Mouse (Mus musculus) ovary, adult 18-20 months (tissue): ENCODE data around the gene Foxc1.

Source experiments
- DNase-seq: peaks from one replicate; pipeline ENCODE4 v3.0.0; 2022; ENCODE audit warnings: low spot score, mixed read lengths

Gene Foxc1

DNA sequence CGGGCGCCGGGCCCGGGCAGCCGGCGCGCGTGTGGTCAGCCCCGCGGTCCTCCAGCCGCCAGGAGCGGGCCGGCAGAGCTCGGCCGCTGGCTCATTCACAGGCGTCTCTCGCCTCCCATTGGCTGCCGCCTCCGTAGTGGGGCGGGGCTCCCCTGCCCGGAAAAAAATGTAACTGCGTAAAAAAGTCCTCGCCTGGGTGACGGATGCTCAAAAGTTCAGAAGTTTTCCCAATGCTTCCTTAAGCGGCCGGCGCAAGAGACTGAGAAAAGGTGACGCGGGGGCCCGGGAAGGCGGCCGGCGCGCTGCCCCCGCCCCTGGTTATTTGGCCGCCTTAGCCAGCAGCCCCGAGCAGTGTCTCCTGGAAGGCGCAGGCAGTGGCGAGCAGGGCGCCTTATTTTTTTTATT, at the start of gene Foxc1:
Gene Foxc1, plus strand, starts transcription at position 206 of the 405 bp plus-strand sequence.
- DNase-seq = peak; percentile 78

DNA sequence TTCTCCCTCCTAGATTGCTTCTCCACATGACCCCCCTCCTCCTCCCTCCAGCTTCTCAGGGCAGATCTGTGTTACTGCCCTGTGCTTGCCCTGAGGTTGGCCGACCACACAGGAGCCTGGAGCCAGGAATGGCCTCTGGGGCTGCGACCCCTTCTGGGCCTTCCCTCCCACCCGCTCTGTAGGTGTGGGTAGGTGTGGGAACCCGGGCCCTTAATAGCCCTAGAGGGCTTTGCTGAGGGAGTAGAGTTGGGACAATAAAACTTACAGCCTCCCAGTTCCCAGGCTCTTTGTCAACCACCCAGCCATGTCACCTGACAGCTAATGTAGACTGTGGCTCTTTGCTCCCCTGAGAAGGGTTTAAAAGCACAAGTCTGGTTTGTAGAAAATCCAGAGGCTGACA, 46.0 kb upstream of the Foxc1 start:
- DNase-seq = no peak

DNA sequence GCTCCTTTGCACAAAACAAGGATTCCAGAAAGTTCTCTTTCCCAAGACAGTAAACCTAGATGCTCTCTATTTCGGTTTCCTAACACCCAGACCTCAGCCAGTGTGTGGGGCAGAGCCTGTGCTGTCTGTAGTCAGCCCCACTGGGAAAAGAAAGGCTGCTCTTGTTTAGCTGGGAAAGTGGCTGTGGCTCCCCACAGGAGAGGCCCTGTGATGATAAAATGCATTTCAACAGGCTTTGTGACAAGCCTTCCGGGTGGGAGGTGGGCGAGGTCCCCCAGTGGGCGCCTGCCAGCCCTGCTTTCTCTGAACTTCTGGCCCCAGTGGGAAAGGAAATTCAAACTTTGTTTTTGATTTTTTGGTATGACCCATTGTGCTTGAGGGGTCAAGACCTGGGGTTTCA, 45.4 kb upstream of the Foxc1 start:
- no peak for DNase-seq

DNA sequence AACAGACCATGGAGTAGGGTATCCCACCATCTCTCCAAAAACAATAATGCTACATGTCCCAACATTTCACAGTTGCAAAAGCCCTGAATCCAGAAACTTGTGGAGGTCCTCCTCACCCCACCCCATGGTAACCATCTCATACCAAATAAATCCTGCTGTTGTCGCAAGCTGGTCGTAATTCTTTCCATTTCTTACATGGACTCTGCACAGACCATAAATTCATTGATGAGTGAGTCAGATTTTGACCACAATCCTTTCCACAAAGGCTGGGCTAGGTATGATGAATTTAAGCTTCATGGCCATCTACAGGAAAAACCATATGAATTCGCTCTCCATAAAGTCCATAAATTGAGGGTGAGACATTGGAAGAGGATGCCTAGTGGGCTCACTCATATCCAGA, 42.0 kb upstream of the Foxc1 start:
- no peak for DNase-seq

DNA sequence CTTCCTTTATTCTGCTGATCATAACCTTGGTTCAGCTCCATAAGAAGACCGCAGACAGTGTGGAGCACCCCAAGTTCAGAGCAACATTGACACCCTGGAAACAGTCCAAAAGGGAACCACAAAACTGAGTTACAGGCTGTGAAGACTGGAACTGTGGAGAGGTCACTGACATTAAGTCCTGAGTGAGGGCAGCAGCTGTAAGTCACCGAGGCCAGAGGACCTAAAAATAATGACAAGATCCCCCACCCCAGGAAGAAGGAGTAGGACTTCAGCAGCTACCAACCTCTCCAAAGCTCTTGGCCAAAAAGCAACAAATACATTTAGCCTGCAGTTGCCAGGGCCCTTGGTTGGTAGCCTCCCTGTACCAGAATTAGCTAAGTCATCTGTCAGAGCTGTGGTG, 40.9 kb upstream of the Foxc1 start:
- DNase-seq = no peak

DNA sequence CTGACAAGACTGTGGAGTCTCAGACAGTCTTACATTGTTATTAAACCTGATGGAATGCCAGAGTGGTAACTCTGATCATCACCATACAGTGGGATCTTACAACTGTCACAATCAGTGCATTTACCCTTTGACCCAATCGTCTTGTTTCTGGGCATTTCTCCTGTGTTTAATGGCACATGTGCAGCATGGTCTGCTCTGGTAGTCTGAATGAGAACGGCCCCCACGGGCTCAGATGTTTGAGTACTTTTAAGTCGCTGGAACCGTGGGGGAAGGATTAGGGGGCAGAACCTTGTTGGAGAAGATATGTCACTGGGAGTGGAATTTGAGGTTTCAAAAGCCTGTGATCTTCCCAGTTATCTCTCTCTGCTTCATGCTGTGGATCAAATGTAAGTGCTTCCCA, 33.6 kb upstream of the Foxc1 start:
- DNase-seq = no peak

DNA sequence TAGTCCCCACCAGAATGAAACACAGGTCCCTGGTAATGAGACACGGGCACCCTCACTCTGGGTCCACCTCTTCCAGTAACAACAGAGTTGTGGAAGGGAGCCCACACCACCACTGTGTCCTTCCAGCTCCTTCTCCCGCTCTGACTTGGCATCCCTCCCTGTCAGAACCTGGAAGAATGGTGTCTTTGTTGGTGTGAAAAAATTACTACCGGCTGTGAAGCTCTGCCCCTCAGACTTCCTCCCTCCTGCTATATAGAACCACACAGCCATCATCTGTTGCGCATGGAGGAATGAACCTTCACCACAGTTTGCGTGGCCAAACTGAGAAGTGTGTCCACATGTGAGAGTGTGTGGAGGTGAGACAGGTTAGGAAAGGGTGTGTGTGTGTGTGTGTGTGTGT, 30.7 kb upstream of the Foxc1 start:
- DNase-seq = no peak

DNA sequence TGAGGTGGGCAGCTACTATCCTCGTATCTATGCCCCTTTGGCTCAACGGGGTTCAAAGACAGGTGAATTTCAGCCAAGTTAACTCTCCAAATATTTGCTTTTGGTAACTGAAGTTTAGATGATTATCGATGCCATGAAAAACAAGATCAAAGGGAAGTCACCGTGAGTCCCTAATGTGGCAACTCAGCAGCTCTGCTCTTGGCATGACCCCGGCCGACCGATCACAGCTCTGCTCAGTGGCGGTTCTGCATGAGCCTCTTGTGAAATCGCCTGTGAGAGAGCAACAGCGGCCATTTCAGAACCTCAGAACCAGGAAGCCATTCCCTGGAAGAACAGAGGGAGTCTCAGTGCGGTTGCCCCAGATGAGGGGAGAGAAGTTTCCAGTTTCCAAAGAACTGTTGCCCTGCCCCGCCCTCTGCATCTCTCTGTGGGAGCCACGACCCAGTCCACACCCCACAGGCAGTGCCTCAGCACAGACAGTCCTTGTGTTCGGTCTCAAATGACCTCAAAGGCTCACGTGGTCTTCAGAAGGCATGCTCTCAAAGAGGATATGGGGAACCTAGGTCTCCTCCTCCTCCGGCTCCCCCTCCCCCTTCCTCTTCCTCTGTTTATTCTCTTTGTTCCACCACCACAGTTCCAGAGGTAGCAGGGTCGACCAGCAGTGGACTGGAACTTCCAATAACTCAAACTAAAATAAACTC, 27.0 kb upstream of the Foxc1 start:
- DNase-seq = no peak

DNA sequence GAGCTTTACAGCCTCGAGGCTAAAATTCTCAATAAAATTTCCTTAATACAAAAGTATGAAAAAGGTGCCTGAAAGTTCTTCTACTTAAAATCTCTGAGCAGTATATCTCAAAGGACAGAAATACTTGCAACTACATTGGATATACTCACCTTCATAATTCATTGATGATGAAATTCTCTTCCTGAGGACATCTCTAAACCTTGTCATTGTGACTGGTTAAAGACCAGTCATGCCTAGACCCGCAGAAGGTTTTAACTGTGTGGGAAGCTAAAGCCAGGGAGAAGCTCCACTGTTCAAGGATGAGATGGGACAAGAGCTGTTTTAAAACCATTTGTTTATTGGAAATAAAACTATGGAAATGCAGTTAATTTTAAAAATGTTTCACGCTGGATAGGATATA, 26.1 kb upstream of the Foxc1 start:
- DNase-seq = no peak

DNA sequence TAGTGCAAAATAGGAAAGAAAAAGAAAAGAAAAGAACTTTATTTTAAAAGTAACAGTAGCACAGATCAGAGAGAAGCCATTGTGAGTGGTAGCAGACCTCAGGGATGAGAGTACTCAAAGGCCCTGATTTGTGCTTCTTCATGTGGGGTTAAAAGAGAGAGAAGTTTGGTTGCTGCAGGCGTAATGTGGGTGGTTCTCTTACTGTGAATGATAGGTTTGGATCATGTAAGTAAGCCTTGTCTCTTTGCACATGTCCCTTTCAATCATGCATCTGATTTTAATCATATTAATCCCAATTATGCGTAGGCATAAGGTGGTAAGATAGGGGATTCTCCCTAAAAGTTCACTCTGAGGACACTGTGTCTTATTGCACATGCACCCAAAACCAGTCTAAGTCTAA, 24.4 kb upstream of the Foxc1 start:
- DNase-seq = no peak

DNA sequence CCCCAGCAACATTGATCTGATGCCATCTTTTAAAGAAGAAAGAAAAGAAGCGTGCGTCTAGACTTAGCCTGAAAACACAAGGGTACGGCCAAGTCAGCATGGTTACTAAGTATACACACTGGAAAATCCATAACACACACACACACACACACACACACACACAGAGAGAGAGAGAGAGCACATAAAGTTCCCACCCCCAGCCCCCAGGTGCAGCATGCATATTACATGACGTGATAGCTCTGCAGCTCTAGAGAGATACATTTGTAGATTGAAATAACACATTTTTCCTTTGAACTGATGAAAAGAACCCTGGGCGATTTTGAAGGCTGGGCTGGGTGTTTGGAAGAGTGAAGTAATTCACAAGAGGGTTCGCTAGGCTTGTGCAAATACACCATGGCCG, 21.7 kb upstream of the Foxc1 start:
- no peak for DNase-seq

DNA sequence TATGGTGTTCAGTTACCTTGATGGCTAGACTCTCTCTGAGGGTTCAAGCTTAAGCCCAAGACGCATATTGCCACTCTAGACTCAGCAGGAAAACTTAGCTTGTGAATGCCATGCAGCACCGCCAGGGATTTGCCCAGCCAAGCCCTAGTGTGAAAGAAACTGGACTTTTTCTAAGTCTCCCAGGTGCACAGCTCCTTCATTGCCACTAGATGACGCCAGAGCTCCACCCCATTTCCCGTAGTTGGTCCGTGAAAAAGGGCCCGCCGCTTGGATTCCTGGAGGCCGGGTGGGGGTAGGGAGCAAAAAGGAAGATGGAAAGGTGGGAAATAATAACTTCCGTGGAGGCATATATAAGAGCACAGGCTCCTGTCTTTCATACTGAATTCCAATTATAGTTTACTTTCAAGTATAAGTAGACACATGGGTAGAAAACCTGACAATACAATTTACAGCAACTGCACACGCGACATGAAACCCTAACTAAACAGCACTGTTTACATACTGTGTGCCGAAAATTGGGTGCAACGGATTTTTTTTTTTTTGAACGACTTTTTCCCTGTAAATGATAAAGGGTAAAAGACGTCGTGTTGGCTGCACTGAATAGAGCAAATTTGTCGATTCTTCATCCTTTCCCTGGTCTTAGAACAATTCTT, 13.8 kb upstream of the Foxc1 start:
- no peak for DNase-seq

DNA sequence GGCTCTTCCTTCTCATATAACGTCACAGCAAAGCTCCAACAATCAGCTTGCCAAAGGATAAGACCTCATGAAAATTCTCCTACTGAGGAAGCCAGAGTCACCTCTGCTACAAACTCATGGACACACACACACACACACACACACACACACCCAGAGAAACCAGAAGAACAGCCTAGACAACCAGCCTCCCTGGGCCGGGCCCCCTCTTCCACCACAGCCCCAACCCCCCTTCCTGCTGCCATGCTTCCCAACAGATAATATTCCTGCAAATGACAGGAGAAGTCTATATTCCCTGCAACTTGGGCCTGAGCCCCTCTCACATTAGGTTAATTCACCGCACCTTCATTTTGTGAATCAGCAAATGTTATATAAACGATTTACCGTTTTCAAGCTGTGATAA, 13.3 kb upstream of the Foxc1 start:
- DNase-seq = no peak

DNA sequence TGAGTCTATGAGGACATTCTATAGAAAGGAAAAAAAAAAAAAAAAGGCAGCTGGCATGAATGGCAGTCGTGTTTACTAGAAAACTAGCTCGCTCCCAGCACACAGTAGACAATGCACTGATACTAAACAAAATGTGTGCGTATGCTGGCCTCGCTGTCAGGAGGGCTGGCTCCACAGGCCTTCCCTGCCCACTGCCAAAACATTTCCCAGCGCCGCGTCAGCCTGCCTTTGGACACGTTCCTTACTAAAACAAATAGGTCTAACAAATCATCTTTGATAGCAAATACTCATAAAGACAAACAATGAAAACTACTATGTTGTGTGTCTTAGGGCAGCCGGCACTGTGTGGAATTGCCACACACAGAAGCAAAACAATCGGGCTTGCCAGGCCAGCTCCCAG, 9.1 kb upstream of the Foxc1 start:
- DNase-seq = no peak

DNA sequence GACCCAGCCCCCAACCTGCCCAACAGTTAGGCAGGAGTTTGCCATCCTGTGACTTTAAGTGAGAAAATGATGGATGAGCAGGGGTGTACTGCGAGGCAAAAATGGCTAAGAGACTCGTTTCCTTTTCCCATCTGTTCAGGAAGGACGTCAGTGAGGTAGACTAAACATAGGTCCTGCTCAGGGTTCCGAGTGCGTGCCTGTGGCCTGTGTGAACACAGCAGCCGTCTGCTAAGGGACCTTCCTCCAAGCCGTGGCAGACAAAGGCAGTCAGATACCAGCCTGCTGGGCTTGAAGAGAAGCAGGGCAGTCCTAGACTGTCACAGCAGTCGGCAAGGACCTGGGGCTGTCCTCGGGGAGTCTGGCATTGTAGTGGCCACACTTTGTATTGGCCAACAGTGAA, 8.4 kb upstream of the Foxc1 start:
- no peak for DNase-seq

DNA sequence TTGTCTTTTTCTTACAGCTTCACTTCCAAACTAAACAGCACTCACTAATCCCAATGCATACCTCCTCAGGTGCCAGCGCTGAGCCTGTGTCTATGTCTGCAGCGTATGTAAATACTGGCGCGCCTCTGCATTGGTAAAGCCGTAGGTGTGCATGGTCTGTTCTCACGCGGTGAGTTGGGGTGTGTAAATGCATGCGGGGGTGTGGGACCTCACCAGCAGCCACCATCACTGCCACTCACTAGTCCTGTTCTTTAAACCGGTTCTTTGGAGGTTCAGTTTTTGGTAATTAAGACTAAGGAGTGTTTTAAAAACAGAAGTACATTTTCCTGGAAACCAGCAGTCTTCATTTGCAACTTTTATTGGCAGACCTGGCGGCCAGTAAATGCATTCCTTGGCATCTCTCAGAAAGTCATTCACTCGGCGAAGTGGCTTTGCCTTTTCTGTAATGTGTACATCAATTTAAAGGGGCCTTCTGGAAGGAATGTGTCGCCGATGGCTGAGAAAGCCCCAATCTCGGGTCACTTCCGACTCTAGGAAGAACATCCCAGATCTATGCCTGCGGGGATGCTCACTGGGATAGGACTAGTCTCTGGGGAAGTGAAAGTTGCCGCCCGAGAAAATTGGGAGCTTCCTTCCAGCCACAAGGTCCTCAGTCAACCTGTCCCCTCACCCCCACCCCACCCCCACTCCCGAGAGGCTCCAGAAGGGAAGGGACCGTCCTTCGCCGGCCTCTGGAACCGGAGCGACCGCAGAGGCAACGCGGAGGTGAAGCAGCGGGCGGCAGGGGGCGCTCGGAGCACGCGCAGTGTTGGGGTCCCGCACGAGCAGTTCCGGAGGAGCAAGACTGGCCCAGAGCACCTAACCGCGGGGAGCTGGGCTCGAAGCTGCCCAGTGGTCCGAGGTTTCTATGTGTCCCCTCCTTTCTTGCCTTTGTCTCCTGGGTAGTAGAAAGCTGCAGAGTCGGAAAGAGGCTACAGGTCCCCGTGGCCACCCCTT, 5.6 kb upstream of the Foxc1 start:
- DNase-seq = peak; percentile 47

DNA sequence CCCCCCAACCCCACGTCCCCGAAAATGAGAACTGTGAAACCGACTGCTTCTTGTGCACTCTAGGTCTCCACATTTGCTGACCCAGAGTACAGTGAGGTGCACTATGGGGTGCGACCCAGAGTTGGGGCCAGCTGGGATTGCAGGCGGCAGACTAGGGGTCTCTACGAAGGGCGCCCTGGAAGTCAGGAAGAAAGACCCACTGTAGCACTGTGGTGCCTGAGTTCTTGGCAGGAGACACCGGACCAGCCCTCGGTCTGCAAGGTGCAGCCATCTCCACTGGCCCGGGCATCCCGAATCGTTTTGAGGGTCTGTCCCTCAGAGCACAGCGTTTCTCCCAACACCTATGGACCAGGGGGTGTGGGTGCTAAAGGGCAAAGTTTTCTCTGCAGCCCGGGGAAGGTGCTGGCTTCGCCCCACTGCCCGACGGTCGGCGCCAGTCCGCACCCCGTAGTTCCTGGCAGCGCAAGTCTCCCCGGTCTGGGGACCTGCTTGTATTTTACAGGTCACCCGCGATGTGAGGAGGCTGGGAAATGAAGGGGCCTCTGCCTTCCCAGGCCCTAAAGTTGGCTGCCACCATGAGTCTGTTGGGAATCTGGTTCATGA, 4.6 kb upstream of the Foxc1 start:
- DNase-seq = no peak

DNA sequence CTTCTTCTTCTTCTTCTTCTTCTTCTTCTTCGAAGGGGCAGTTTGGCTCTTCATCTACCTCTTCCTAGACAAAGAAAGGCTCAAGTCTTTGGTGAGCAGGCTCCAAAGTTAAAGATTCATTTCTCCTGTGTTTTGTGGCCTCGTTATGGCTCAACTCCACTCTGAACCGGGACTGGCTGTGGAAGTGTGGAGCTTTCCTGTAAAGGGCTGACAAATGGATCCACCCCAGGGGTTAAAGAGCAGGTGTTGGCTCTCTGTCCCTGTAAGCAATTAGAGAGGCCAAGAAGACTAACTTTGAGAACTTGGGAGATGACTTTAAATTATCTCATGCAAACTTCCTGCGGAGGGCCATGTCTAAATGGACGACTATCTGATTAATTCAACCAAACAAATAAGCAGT, 4.0 kb upstream of the Foxc1 start:
- no peak for DNase-seq

DNA sequence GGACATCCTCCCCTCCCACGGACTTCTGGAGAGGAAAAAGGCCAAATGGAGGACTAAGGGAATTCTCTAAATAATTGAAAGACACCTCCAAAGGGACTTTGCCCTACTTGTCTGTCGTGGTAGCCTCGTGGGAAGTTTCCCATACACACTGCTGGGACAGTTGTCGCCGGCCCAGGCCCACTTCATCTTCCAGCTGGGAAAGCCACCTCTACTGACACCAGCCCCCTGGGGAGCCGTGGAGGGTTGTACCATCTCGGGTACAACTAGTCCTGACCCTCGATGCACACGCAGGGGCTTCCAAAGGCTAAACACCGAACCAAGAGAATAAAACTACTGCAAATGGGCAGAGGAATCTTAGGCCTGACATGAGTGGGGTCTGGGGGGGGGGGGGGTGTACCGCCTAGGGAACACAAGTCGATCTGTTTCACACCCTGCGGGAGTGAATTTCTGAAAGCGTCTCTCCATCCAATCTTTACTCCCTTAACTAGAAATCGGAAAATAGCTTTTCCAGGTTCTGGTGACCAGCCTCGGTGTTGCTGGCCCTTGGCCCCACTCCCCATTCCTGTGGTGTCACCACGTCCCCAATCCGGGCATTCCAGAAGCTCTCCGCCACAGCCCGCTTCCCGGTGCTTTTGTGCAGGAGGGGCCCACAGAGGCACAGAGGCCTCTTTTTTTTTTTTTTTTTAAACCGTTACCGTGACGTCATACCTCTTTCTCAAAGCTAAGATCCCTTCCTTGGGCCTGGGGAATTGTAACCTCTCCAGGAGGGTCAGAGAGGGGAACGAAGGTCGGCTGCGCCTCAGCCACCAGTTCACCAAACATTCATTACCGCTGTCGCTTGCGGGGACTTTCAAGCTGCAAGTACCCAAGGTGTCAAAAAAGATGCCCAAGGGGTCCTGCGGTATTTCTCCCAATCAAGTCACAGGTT, 3.0 kb upstream of the Foxc1 start:
- no peak for DNase-seq

DNA sequence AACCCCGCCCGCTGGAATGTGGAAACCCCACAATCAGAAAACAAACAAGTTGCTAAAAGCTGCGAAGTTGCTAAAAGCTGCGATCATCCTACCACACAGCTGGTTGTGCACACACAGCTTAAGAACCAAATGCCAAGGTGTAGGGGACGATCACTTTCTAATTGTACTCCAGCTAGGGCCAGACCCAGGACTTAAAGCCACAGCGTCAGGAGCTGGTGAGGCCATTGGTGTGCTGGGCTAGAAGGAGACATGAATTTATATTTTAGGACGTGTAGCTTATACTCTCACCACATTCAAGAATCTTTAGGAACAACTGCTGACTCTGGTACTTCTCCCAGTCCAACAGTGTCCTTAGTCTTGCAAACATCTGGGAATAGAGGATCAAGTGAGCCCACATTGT, 1.9 kb upstream of the Foxc1 start:
- DNase-seq = no peak

DNA sequence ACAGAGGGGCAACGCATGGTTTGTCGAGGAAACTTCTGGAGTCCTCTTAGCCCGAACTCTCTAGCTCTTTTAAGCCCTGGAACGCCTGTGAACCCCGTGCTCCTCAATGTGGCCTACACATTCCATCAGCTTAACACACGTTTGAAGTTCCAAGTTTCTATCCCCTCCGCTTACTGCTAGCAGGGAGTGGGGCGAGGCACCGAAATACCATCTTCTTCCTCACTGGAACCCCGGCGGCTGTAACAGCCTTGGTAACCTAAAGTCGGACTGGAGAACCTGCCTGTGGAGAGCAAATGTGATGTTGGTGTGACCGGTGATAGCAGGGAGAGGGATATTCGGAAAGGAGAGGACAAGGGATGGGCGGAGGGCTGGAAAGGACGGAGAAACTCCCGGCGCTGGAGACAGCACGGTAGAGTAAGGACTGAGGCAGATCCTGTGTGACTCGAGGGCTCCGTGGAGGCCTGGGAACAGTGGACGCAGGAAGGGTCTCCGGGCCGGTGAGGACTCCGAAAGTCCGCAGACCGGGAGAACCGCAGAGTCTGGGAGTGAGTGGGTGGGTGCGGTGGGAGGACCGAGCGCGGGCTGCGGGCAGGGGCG, 504 bp upstream of the Foxc1 start:
- DNase-seq = no peak
